Comparison of ENCODE assay signal across 7 mouse cellular contexts in genomic region chr1:181256689-181257584, GRCm38 (mm10). TPM values are rescaled to one million over a fixed set of nuclear protein-coding genes. Genes with fewer than 3 reads are reported as not detected.
DNase-seq lines count a peak whose midpoint lies in the region; ATAC-seq and TF ChIP-seq lines count a peak whose summit lies in the region.

No protein-coding gene starts in this region.

- peak overlapping the region; percentile 26 for H3K4me3 ChIP-seq in forebrain, embryonic 14.5 days (ENCODE audit: low read depth, low read length)
- H3K4me3 ChIP-seq in hindbrain, embryonic 10.5 days, result peak overlapping the region; percentile 57
- peak overlapping the region; percentile 36 for H3K4me3 ChIP-seq in limb, embryonic 14.5 days (replicated peaks; ENCODE audit: low read length)
- H3K4me3 ChIP-seq in midbrain, embryonic 16.5 days (ENCODE audit: low read depth, low read length), result peak overlapping the region; percentile 36
- peak overlapping the region; percentile 41 for H3K4me3 ChIP-seq in stomach, embryonic 15.5 days (replicated peaks)

- ATAC-seq in forebrain, embryonic 14.5 days, result peak; percentile 51
- peak; percentile 68 for ATAC-seq in limb, embryonic 14.5 days (ENCODE audit: low FRiP score, low read depth)
- peak; percentile 64 for ATAC-seq in midbrain, embryonic 16.5 days
- ATAC-seq in stomach, embryonic 15.5 days (ENCODE audit: insufficient read depth, low FRiP score, low read depth), result peak; percentile 89

- H3K27me3 ChIP-seq in forebrain, embryonic 14.5 days (replicated peaks; ENCODE audit: control insufficient read depth, insufficient read depth, low read length), result no peaks in the 10 kb centered on the region
- peaks cover 25% of the 10 kb centered on the region for H3K27me3 ChIP-seq in hindbrain, embryonic 10.5 days (ENCODE audit: insufficient read depth, poor library complexity, severe bottlenecking)
- H3K27me3 ChIP-seq in limb, embryonic 14.5 days (ENCODE audit: control insufficient read depth, insufficient read depth, low read length), result no peaks in the 10 kb centered on the region; the same call in 1 of the 2 replicates
- 0 out of 2 replicates have a peak, but pooled peaks cover 3% of the 10 kb centered on the region for H3K27me3 ChIP-seq in midbrain, embryonic 16.5 days (ENCODE audit: control insufficient read depth, insufficient read depth, low read depth, low read length)
- H3K27me3 ChIP-seq in stomach, embryonic 15.5 days (replicated peaks), result no peaks in the 10 kb centered on the region

- H3K4me1 ChIP-seq in forebrain, embryonic 14.5 days (ENCODE audit: control insufficient read depth, insufficient read depth, low read length), result peaks cover 20% of the 10 kb centered on the region
- peaks cover 70% of the 10 kb centered on the region for H3K4me1 ChIP-seq in hindbrain, embryonic 10.5 days (replicated peaks)
- peaks cover 29% of the 10 kb centered on the region for H3K4me1 ChIP-seq in limb, embryonic 14.5 days (ENCODE audit: control insufficient read depth, insufficient read depth, low read length)
- peaks cover 13% of the 10 kb centered on the region for H3K4me1 ChIP-seq in midbrain, embryonic 16.5 days (ENCODE audit: control insufficient read depth, insufficient read depth, low read length)
- peaks cover 34% of the 10 kb centered on the region for H3K4me1 ChIP-seq in stomach, embryonic 15.5 days

- no peaks in the 10 kb centered on the region for H3K9me3 ChIP-seq in forebrain, embryonic 14.5 days (replicated peaks; ENCODE audit: control insufficient read depth, low read length)
- no peaks in the 10 kb centered on the region for H3K9me3 ChIP-seq in hindbrain, embryonic 10.5 days
- H3K9me3 ChIP-seq in limb, embryonic 14.5 days (ENCODE audit: control insufficient read depth, low read length), result no peaks in the 10 kb centered on the region
- H3K9me3 ChIP-seq in midbrain, embryonic 16.5 days (replicated peaks; ENCODE audit: control insufficient read depth, low read length, poor library complexity, severe bottlenecking), result no peaks in the 10 kb centered on the region
- H3K9me3 ChIP-seq in stomach, embryonic 15.5 days, result no peaks in the 10 kb centered on the region

- peak overlapping the region; percentile 62 for H3K4me2 ChIP-seq in forebrain, embryonic 14.5 days (ENCODE audit: low read length)
- H3K4me2 ChIP-seq in limb, embryonic 14.5 days (replicated peaks; ENCODE audit: low read depth, low read length, severe bottlenecking), result peak overlapping the region; percentile 69
- peak overlapping the region; percentile 72 for H3K4me2 ChIP-seq in midbrain, embryonic 16.5 days (ENCODE audit: low read length)
- H3K4me2 ChIP-seq in stomach, embryonic 15.5 days, result peak overlapping the region; percentile 89

- peak overlapping the region; percentile 52; the same call in 1 of the 2 replicates for H3K9ac ChIP-seq in forebrain, embryonic 14.5 days (ENCODE audit: low read length)
- H3K9ac ChIP-seq in limb, embryonic 14.5 days (ENCODE audit: low read depth, low read length, severe bottlenecking), result peak overlapping the region; percentile 48
- H3K9ac ChIP-seq in midbrain, embryonic 16.5 days (ENCODE audit: low read depth, low read length), result peak overlapping the region; percentile 56
- peak overlapping the region; percentile 22; the same call in 1 of the 2 replicates for H3K9ac ChIP-seq in stomach, embryonic 15.5 days

- TF ChIP-seq POLR2A in limb, embryonic 14.5 days (IDR thresholded peaks at IDR 0.05; ENCODE audit: borderline replicate concordance, extremely low read depth, insufficient read depth, insufficient read length), result no peak

- peak; percentile 59 for DNase-seq in NIH3T3 (ENCODE audit: low read depth)
- DNase-seq in c-Kit-positive CD71-negative TER-119-negative erythroid progenitor cells, embryonic 14.5 days (ENCODE audit: low read depth), result peak; percentile 65
- DNase-seq in forebrain, embryonic 14.5 days (ENCODE audit: low spot score), result peak; percentile 24
- DNase-seq in hindbrain, embryonic 10.5 days (ENCODE audit: low spot score), result peak; percentile 63
- DNase-seq in limb, embryonic 14.5 days (ENCODE audit: low spot score), result peak; percentile 49

- WGBS in forebrain, embryonic 14.5 days, result 28% methylated on average over 34 of the region's 36 CpGs
- WGBS in hindbrain, embryonic 10.5 days, result 20% methylated on average over 36 of the region's 36 CpGs
- WGBS in limb, embryonic 14.5 days, result 20% methylated on average over 32 of the region's 36 CpGs
- WGBS in midbrain, embryonic 16.5 days, result 25% methylated on average over 34 of the region's 36 CpGs
- 16% methylated on average over 36 of the region's 36 CpGs for WGBS in stomach, embryonic 15.5 days

- no peaks in the 10 kb centered on the region for H3K36me3 ChIP-seq in forebrain, embryonic 14.5 days (ENCODE audit: control insufficient read depth, insufficient read depth, low read length)
- no peaks in the 10 kb centered on the region for H3K36me3 ChIP-seq in hindbrain, embryonic 10.5 days
- H3K36me3 ChIP-seq in limb, embryonic 14.5 days (ENCODE audit: control insufficient read depth, insufficient read depth, low read length), result no peaks in the 10 kb centered on the region
- no peaks in the 10 kb centered on the region for H3K36me3 ChIP-seq in midbrain, embryonic 16.5 days (ENCODE audit: control insufficient read depth, insufficient read depth, low read length)
- H3K36me3 ChIP-seq in stomach, embryonic 15.5 days, result no peaks in the 10 kb centered on the region

- no peak overlapping the region; the same call in 1 of the 2 replicates for H3K27ac ChIP-seq in forebrain, embryonic 14.5 days (ENCODE audit: low read depth, low read length)
- peak overlapping the region; percentile 87 for H3K27ac ChIP-seq in hindbrain, embryonic 10.5 days
- H3K27ac ChIP-seq in limb, embryonic 14.5 days (replicated peaks; ENCODE audit: low read depth, low read length), result 0 out of 2 replicates have a peak overlapping the region, but pooled peaks have one; percentile 9
- no peak overlapping the region for H3K27ac ChIP-seq in midbrain, embryonic 16.5 days (ENCODE audit: low read length)
- H3K27ac ChIP-seq in stomach, embryonic 15.5 days, result peak overlapping the region; percentile 94

RNA-seq across cellular contexts. Expression of gene Wdr26, which starts 45.1 kb away (rescaled TPM):
- 38.0 and 38.5 TPM in 2 replicates for polyA plus RNA-seq in forebrain, embryonic 14.5 days (2014; fragmentation: Nextera tagmentation; extraction: Ambion mirVana)
- polyA plus RNA-seq in hindbrain, embryonic 10.5 days (2016; fragmentation: Nextera tagmentation; extraction: Ambion mirVana), result 25.6 and 30.3 TPM in 2 replicates
- 57.9 and 58.7 TPM in 2 replicates for polyA plus RNA-seq in limb, embryonic 14.5 days (2012; rRNA removed)
- polyA plus RNA-seq in limb, embryonic 14.5 days (2014; fragmentation: Nextera tagmentation; extraction: Ambion mirVana), result 45.4 and 50.2 TPM in 2 replicates
- polyA plus RNA-seq in midbrain, embryonic 16.5 days (2015; fragmentation: Nextera tagmentation; extraction: Ambion mirVana), result 32.7 and 33.7 TPM in 2 replicates
- 32.6 and 33.3 TPM in 2 replicates for polyA plus RNA-seq in stomach, embryonic 15.5 days (2015; fragmentation: Nextera tagmentation; extraction: Ambion mirVana)

Comparison
In these comparisons a context has a peak if more than half of its experiments do, and no peak if none do; other contexts are left out.
1. H3K27ac ChIP-seq: peak in hindbrain, embryonic 10.5 days (single experiment), limb, embryonic 14.5 days (single experiment) and stomach, embryonic 15.5 days (single experiment); none in forebrain, embryonic 14.5 days (single experiment) and midbrain, embryonic 16.5 days (single experiment).
2. Peak in every context shown above with its lines, with median percentiles within 50 percentile points of each other: DNase-seq, ATAC-seq, H3K4me2 ChIP-seq, H3K4me3 ChIP-seq and H3K9ac ChIP-seq.